Mouse (Mus musculus) forebrain, embryonic 16.5 days (tissue): Measurements from ENCODE around the gene Vps45. TPM values are rescaled to one million over a fixed set of nuclear protein-coding genes. Genes with fewer than 3 reads are reported as not detected.
"Not testable (repeated sequence)": the region's sequence is repeated elsewhere in the genome, so short reads cannot be mapped to it uniquely, and the experiment has no call there.

ENCODE experiments used
- ATAC-seq: fragments of 200-750 bp; cut with Nextera tagmentation; 2 replicates; pipeline ENCODE4 v1.8.0; 2017; ENCODE audit warnings: mild to moderate bottlenecking, moderate library complexity
- H3K27ac ChIP-seq: fragments of 300-500 bp; sonication (generic); 2 replicates; pipeline ENCODE4 v1.5.1; 2014; ENCODE audit warnings: low read length, control low read depth
- H3K27me3 ChIP-seq: fragments of 300-500 bp; sonication (generic); replicated peaks from 2 replicates; pipeline ENCODE4 v1.6.1; 2014; ENCODE audit warnings: low read length; ENCODE audit not compliant: control insufficient read depth, insufficient read depth
- H3K36me3 ChIP-seq: fragments of 300-500 bp; sonication (generic); 2 replicates; pipeline ENCODE4 v1.6.1; 2014; ENCODE audit not compliant: control insufficient read depth, insufficient read depth
- H3K4me1 ChIP-seq: fragments of 300-500 bp; sonication (generic); replicated peaks from 2 replicates; pipeline ENCODE4 v1.6.1; 2014; ENCODE audit warnings: low read length; ENCODE audit not compliant: control insufficient read depth, insufficient read depth
- H3K4me2 ChIP-seq: fragments of 300-500 bp; sonication (generic); 2 replicates; pipeline ENCODE4 v1.6.1; 2014; ENCODE audit warnings: mild to moderate bottlenecking, low read length, control low read depth
- H3K4me3 ChIP-seq: fragments of 300-500 bp; sonication (generic); replicated peaks from 2 replicates; pipeline ENCODE4 v1.5.1; 2014; ENCODE audit warnings: mild to moderate bottlenecking, low read length, control low read depth
- H3K9ac ChIP-seq: fragments of 300-500 bp; sonication (generic); replicated peaks from 2 replicates; pipeline ENCODE4 v1.6.1; 2014; ENCODE audit warnings: low read depth, low read length, control low read depth
- H3K9me3 ChIP-seq: fragments of 300-500 bp; sonication (generic); 2 replicates; pipeline ENCODE4 v1.6.1; 2016; ENCODE audit warnings: low read length; ENCODE audit not compliant: control insufficient read depth
- WGBS: fragments of 180-500 bp; shearing (Covaris S2); extraction: QIAGEN DNeasy Blood & Tissue Kit; methylation state at CpG from one replicate; pipeline ENCODE4 v1.1.7; 2014; 5-methylcytosine and 5-hydroxymethylcytosine counted together
- polyA plus RNA-seq: library from polyadenylated mRNA; unstranded; fragments of >200 nt; fragmentation: Nextera tagmentation; extraction: Ambion mirVana; gene quantifications from 2 replicates; pipeline ENCODE4 v1.2.1, GENCODE M21; 2015

Gene Vps45
- polyA plus RNA-seq, 1 experiment from 2014 or later = 55.3 TPM

- Histone ChIP-seq H3K9me3 (no peaks in the 10 kb centered on the region), H3K9ac (no peak overlapping the region), H3K36me3 (no peaks in the 10 kb centered on the region), H3K4me3 (no peak overlapping the region), H3K4me2 (no peak overlapping the region), H3K4me1 (peaks cover 7% of the 10 kb centered on the region), H3K27me3 (no peaks in the 10 kb centered on the region), H3K27ac (no peak overlapping the region)
- no peak for ATAC-seq
- WGBS = 88% methylated on average over 12 of the region's 12 CpGs
These were observed 77.8 kb downstream of the Vps45 start for GRCm38 (mm10) chr3:95980276-95980970.

GRCm38 (mm10) chr3:95978265-95978664, 80.0 kb downstream of the Vps45 start:
- Histone ChIP-seq H3K36me3 (no peaks in the 10 kb centered on the region), H3K4me1 (peaks cover 4% of the 10 kb centered on the region), H3K9ac (no peak overlapping the region), H3K27ac (no peak overlapping the region), H3K27me3 (no peaks in the 10 kb centered on the region), H3K9me3 (no peaks in the 10 kb centered on the region), H3K4me3 (no peak overlapping the region), H3K4me2 (no peak overlapping the region)
- 33% methylated on average over 9 of the region's 9 CpGs for WGBS
- peak; percentile 78 for ATAC-seq

DNA sequence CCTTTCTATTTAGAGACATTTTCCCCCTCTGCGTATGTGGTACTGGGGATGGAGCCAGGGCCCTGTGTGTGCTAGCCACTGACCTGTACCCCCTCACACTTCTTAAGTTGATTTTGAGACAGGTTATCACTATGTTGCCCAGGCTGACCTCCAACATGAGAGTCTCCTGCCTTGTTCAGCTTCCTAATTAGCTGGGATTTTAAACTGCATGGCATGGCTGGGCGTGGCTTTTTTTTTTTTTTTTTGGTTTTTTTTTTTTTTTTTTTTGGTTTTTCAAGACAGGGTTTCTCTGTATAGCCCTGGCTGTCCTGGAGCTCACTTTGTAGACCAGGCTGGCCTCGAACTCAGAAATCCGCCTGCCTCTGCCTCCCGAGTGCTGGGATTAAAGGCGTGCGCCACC, 80.7 kb downstream of the Vps45 start:
- not testable (repeated sequence) for H3K4me2 ChIP-seq, H3K36me3 ChIP-seq, H3K9ac ChIP-seq, H3K4me3 ChIP-seq, H3K9me3 ChIP-seq, H3K27ac ChIP-seq, H3K27me3 ChIP-seq, ATAC-seq
- WGBS = 94% methylated on average over 5 of the region's 7 CpGs
- H3K4me1 ChIP-seq = peaks cover 11% of the 10 kb centered on the region

DNA sequence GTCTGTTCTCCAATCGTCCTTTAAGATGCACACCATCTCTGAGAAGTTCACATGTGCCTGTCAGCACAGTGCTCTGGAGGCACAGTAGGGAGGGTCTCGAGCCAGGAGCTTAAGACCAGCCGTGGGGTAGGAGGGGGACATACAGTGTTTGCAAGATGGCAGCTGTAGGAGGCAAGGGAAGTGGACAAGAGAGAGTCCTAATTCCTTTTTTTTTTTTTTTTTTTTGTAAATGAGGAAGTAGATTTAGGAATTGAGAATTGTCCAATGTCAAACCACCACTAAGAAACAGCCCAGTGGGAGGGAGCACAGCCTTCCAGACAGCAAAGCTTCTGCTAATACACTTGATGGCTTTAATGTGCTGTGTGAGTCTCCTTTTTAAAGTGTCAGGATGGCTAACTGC, 81.2 kb downstream of the Vps45 start:
- WGBS = 53% methylated on average over 3 of the region's 3 CpGs
- no peaks in the 10 kb centered on the region for H3K9me3 ChIP-seq

DNA sequence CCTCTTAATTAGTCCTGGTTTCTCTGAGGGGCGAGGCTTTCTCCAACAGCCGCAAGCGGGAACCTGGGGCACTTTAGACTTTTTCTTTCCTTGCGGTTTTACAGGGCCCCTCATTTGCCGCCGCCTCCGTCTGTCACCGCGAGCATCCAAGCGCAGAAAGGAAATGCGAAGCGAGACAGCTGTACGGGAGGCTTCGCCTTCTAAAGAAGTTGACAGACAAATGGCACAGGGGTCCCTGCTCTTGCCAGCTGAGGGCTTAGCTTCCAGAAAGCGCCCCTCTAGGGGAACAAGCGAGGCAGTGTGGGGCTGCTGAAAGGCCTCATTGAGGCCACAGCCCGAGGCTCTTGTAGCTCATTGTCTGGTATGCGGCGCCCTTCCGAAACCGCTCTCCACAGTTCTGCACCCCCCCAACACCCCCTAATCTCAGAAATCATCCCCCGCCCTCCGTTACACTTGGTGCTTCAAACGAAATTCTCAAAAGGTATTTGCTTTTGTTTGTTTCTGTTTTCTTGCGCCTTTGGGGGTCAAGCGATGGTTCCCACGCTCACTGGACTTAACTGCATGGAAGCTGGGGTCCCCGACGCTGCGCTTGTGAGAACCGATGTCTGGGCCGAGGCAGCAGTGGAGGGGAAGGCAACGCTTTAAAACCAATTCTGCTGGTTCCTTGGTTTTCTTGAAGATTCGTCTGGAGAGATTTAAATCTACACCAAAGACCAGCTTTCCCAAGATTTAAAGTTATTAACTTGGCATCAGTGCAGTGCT, 85.2 kb downstream of the Vps45 start:
- Histone ChIP-seq H3K4me2 (peak overlapping the region; percentile 74), H3K4me1 (peaks cover 15% of the 10 kb centered on the region), H3K27ac (peak overlapping the region; percentile 85), H3K27me3 (no peaks in the 10 kb centered on the region), H3K4me3 (peak overlapping the region; percentile 40), H3K9ac (peak overlapping the region; percentile 60), H3K36me3 (no peaks in the 10 kb centered on the region), H3K9me3 (no peaks in the 10 kb centered on the region)
- ATAC-seq = peak; percentile 97
- 1% methylated on average over 34 of the region's 34 CpGs for WGBS

More for the DNA sequence above, 81.2 kb downstream of the Vps45 start:
- peaks cover 14% of the 10 kb centered on the region for H3K4me1 ChIP-seq
- ATAC-seq = no peak
- no peaks in the 10 kb centered on the region for H3K36me3 ChIP-seq
- no peaks in the 10 kb centered on the region for H3K27me3 ChIP-seq
- H3K9ac ChIP-seq = no peak overlapping the region
- H3K27ac ChIP-seq = no peak overlapping the region
- no peak overlapping the region for H3K4me2 ChIP-seq
- H3K4me3 ChIP-seq = no peak overlapping the region

GRCm38 (mm10) chr3:95972251-95972872, 85.9 kb downstream of the Vps45 start:
- peak overlapping the region; percentile 40 for H3K4me3 ChIP-seq
- H3K27me3 ChIP-seq = no peaks in the 10 kb centered on the region
- peaks cover 15% of the 10 kb centered on the region for H3K4me1 ChIP-seq
- peak overlapping the region; percentile 85 for H3K27ac ChIP-seq
- H3K36me3 ChIP-seq = no peaks in the 10 kb centered on the region
- peak overlapping the region; percentile 60 for H3K9ac ChIP-seq
- H3K9me3 ChIP-seq = no peaks in the 10 kb centered on the region
- H3K4me2 ChIP-seq = peak overlapping the region; percentile 74
- no peak for ATAC-seq
- WGBS = 49% methylated on average over 12 of the region's 12 CpGs

DNA sequence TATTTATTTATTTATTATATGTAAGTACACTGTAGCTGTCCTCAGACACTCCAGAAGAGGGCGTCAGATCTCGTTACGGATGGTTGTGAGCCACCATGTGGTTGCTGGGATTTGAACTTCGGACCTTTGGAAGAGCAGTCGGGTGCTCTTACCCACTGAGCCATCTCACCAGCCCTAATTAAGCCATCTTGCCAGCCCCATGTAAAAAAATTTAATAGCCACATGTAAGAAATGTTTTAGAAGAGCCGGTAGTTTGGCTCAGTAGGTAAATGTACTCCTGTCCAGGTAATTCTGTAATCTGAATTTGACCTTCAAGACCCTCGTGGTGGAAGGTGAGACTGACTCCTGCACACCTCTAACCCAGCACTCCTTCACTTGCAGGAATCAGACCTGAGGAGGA, 87.6 kb downstream of the Vps45 start:
- H3K4me1 ChIP-seq = peaks cover 20% of the 10 kb centered on the region
- H3K9ac ChIP-seq, H3K9me3 ChIP-seq, ATAC-seq, H3K4me2 ChIP-seq, H3K27me3 ChIP-seq, H3K27ac ChIP-seq, H3K4me3 ChIP-seq, H3K36me3 ChIP-seq: not testable (repeated sequence)
- 63% methylated on average over 4 of the region's 7 CpGs for WGBS

DNA sequence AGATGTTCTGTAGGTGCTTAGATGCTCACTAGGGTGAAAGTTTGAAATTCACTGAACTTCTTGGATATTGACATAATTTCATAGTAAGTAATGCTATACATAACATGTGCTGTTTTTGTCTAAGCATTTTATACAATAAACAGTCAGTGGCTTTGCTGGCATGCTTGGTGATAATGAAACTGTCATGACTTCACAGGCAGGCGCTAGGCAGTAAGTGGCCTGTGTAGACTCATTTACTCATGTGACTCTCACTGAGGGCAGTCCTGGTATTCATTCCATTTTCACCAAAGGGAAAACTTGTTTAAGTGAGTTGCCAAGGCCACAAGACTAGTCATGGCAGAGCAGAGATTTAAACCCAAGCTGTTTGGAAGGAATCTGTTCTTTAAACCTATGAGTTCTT, 89.0 kb downstream of the Vps45 start:
- 82% methylated on average over 1 of the region's 1 CpGs for WGBS
- no peak overlapping the region for H3K27ac ChIP-seq
- no peaks in the 10 kb centered on the region for H3K9me3 ChIP-seq
- no peak overlapping the region for H3K4me3 ChIP-seq
- no peaks in the 10 kb centered on the region for H3K27me3 ChIP-seq
- peaks cover 20% of the 10 kb centered on the region for H3K4me1 ChIP-seq
- no peak overlapping the region for H3K9ac ChIP-seq
- no peak overlapping the region for H3K4me2 ChIP-seq
- ATAC-seq = no peak
- H3K36me3 ChIP-seq = no peaks in the 10 kb centered on the region
